Mouse (Mus musculus) monocyte, adult 2 months (primary cell): ENCODE measurements around the gene Btg2.

ENCODE experiments used
- DNase-seq, 2 experiments: peaks; one replicate each; pipeline ENCODE4 v3.0.0; 2022; ENCODE audit warnings: low spot score in 2 of 2, low read depth in 1 of 2

The Btg2 gene

GRCm38 (mm10) chr1:134097956-134098725, 19.2 kb upstream of the Btg2 start:
- DNase-seq: no peak

- no peak for DNase-seq
Observed at GRCm38 (mm10) chr1:134097080-134097855, 18.3 kb upstream of the Btg2 start.

- DNase-seq: no peak
Observed at GRCm38 (mm10) chr1:134096264-134096934, 17.5 kb upstream of the Btg2 start.

GRCm38 (mm10) chr1:134095721-134096120, 16.8 kb upstream of the Btg2 start:
- DNase-seq: no peak

- no peak for DNase-seq
Observed at GRCm38 (mm10) chr1:134095033-134095612, 16.2 kb upstream of the Btg2 start.

DNA sequence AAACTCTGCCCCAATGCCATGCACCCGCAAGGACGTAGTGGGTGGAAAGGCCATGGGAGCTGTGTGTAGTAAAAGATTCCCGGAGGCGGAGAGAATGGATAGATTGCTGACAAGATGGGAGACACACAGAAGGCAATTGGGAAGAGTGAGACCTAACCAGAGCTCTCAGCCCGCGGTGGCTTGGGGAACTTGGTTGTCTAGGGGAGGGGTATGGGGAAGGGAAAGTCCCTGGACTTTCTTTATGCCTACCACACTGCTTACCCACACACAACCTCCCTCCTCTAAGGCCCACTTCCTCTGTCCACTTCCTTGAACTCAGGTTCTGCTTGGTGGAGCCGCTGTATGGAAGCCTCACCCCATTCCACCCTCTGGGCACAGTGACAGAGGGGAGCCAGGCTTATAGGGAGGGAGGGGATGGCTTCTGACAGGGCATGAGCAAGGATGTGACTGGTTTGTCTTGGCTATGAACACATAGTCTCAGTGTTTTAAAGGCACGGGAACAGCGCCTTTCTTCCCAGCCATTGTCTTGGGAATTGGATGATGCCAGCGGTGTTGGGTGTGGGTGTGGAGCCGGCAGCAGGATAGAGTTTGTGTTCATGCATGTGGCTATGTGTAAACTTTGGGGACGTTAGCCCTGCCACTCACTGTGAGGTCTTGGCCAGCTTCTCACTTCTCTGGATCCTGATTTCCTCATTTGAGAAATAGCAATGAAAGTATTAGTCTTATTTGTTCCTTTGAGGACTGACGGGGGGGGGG, 15.0 kb upstream of the Btg2 start:
- peak; percentile 80 to 82 for DNase-seq

DNA sequence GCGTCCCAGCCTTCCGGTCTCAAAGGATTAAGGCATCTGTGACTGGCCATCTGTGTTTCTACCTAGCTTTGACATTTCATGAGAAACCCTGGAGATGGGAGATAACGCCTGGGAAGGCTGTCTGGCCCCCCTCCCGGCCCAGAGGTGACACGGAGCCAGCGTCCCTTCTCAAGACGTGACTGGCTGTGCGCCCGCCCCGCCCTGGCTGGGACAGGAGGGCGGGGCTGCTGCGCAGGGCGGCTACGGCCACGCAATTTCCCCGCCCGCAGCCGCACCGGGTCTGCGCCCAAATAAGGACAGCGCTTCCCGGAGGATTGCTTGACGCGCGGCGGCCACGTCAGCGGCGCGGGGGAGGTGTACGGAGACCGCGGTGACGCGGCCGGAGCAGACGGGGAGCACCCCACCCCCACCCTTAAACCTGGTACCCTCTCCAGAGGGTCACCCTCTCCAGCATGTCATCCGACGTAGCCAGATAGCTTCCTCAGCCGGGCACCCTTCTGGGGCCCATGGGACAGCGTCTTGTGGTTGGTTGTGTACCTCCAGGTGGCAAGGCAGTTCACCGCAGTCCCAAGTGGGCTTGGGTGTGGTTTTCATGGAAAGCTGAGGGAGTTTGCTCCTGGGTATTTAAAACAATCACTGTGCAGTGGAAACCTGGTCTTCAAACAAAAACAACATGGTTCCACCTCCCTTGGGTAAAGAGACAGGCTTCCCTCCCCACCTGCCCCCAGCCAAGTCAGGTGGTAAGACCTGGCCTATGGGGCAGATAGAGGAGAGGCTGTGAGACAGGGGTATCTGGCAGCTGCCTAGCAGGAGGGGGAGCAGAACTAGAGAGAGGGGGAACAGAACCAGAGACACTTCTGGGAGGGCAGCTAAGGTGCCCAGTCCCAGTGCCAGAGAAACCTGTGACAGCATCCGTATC, 14.2 kb upstream of the Btg2 start:
- peak; percentile 77 to 92 for DNase-seq

DNA sequence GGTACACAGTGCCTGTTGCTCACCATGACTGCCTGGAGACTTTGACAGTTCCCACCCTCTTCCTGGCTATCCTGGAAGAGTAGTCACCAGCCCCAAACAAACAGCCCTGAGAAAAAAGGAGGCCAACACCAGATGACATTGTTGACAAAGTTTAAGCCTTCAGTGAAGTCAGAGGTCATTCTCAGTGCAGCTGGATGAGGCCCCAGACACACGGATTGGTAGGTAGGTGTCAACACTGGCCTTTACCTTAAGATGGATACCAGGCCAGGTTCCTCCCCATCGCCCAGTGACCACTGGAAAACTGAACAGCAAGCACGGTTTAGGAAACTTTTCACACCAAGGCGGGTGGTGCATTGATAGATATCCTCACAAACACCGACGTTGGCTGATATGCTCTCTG, 13.4 kb upstream of the Btg2 start:
- no peak for DNase-seq

DNA sequence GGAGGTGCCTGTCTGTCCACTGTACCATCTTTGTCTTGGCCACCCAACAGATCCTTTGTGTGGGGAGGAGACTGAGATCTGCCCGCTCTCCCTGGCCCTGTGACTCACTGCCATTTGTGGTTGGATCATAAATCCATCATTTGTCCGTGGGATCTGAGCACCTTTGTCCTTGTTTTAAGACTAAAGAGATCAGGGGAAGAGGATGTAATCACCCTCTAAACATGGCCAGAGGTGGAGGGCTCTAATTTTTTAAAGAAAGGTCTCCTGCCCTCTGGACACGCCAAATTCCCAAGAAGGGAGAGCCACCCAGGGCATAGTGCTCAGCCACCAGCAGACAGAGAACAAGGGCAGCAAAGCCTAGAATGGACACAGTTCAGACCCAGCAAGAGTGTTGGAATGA, 12.9 kb upstream of the Btg2 start:
- DNase-seq: no peak

DNA sequence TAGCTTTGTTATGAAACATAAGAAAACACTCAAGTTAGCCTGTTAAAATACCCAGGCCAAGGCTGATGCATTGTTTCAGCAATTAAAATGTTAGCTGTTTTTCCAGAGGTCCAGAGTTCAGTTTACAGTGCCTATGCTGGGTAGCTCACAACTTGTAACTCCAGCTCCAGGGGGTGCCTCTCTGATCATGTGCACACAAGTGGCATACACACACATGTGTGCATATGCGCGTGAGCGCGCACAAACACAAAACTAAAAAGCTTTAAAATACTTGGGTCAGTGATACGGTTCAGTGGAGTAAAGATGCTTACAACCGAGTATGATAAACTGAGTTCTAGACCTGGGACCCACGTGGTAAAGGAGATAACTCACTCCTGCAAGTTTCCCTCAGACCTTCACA, 10.2 kb upstream of the Btg2 start:
- no peak for DNase-seq

DNA sequence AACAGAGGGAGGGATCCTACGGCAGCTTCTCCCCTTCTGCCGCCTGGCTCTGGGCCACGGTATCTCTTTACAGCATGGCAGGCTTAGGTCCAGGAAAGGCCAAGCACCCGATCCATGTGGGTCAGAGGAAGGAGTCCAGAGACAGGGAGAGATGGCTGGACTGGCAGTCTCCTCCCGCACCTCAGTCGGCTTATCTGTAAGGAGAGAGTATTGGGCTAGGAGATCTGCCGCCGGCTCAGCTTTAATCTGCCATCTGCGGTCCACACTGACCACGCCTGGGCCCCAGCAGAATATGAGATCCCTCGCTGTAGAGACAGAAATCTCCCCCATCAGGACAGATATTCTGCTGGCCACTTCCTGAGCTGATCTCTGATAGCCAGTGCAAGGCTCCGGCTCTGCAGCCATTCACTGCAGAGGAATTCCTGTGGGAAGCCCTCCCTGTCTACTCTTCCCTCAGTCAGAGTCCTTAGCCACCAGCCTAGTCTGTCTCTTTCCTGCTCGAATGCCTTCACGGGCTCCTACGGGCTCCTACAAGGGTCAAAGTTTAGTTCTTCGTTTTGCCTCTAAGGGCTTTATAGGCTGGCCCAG, 8.0 kb upstream of the Btg2 start:
- DNase-seq: no peak

GRCm38 (mm10) chr1:134086017-134086416, 7.1 kb upstream of the Btg2 start:
- DNase-seq: no peak

DNA sequence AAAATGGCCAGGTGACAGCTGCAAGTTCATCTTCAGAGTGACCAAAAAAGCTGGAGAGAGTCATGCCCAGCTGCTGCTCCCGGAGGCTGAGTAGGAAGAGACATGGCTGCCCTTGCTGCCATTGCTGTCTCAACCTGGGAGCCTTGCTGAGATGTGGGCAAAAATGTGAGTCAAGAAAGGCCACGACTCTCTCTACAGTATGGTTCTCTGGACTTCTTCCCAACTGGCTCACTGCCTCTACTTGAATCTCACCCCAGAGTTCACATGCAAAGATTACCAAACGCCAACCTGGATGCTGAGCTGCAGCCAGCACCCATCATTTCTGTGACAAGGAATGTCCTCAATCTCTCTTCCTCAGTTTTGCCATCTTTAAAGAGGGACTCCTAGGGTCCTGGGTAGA, 5.2 kb upstream of the Btg2 start:
- no peak for DNase-seq

DNA sequence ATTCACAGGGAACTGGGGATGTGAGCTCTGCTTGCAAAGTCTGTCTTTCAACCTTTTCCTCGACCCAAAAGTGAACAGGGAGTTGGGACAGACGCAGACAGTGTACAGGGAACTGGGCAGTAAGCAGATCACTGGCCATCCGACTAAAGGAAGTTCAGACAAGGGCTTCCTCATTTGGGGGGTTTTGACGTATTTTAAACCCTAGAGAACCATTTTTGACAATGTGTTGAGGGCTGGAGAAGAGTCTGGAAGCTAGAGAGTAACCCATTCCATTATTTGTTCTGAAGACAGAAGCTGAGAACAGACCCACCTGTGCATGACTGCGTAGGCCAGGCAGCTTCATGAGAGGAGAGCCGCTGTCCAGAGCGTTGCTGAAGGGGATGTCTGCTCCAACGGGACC, 4.8 kb upstream of the Btg2 start:
- DNase-seq: no peak

DNA sequence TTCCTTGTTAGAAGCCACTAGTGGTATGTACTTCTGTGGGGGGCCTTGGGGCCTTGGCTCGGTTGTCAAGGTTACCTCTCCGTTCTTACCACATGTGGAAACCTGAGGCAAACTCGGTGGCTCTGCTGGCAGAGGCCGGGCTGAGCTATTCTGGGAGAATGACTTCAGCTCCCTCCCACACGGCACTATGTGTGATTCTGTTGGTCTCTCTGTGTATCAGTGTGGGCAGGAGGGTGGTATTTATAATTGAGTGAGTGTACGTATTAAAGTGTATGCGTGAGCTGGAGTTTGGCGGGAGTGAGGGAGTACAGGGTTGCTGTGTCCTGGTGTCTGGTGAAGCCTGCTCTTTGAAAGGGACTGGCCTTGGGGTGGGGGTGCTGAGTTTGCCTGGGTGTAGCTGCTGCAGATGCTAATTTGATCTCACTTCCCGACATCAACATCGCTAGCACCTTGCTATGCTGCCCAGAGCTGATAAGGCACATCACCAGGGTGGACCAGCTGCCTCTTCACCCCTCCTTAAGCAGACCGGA, 4.1 kb upstream of the Btg2 start:
- DNase-seq: no peak

DNA sequence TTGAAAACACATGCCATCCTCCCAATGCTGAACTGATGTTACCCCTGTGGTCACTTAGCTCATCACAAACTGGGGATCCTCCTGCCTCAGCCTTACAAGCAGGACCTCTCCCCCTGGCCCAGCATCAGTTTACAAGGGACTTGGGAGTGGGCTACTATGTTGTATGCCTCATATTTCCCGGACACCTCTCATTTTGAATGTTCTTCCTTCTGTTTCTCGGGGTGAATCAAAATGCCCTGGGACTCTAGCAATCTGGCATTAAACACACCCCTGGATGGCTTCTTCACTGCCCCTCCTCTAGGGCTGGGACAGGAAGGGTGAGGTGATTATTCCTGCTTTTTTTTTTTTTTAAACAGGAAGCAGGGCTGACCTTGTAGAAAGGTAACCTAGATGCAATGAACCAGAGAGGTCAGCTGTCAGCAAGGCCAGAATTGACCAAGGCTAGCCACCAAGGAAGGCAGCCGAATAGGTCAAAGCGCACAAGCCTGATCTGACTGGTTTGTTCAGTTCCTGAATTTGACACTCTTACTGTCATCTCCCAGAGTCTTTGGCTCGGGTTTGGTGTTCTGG, 2.0 kb upstream of the Btg2 start:
- DNase-seq: no peak

- no peak for DNase-seq
Observed at GRCm38 (mm10) chr1:134080406-134080805, 1.5 kb upstream of the Btg2 start.

DNA sequence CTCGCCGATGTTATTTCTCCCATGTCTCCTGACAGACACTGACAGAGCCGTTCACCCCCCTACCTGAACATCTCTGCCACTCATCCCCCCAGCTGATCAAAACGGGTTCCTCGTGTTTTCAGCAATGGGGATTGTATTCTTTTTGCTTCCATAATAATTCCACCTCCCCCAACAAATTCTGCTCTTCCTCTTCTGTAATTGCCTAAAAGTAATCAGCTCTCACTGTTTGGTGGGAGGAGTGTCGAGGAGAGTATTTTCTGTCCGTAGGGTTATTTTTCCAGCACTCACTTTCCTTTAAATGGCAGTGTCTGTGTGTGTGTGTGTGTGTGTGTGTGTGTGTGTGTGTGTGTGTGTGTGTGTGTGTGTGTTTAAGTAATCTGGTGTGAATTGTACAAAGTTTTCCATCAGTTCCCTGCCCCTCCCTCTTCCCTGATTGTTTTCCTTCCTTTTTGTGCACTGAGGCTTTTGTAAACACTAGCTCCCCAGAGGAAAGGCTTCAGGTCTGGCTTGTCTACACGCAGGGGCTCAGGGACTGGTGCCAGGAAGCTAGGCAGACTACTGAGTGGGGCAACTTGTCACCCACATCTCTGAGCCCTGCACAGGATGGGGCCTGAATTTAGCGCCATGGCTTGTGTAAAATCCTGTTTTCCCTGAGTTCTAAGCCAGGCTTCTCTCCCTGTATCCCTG, 700 bp upstream of the Btg2 start:
- no peak for DNase-seq
